Mouse (Mus musculus): ENCODE results near the gene Adam22. TPM values are rescaled to one million over a fixed set of nuclear protein-coding genes. Genes with fewer than 3 reads are reported as not detected.

Adam22 gene
- total RNA-seq (2023) = under 1 TPM in 1 of 2 experiments, not detected in 1; 0.57 TPM

DNA sequence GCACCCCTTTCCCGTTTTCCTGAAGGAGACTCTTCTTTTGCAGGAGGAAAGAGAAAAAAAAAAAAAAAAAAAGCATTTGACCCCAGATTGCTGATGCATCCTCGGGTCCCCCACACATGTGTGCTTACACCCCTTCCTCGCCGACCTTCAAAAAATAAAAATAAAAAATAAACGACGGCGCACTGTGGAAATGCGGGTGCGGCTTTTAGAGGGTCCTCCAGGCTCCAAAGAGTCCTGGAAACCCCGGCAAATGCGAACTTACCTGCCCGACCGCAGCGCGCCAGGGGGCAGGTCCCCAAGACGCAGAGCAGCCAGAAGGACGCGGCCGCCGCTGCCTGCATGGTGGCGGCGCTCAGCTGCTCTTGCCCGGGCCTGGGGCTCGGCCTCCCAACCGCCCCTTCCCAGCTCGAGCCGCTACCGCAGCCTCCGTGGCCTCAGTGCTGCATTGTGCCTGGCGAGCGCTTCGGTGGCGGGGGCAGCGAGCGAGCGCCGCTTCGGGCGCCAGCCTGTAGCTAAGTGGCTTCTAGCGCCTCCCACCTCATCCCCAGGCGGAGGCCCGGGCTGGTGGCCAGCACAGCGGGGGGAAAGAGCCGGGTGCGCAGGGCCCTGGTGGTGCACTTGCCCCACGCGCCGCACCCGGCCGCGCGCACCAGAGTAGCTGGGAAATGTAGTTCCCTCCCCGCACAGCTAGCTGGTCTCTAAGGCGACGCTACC is at the start of gene Adam22:
Adam22 (minus strand) TSS at position 547 of the 714 bp plus-strand sequence.

DNA sequence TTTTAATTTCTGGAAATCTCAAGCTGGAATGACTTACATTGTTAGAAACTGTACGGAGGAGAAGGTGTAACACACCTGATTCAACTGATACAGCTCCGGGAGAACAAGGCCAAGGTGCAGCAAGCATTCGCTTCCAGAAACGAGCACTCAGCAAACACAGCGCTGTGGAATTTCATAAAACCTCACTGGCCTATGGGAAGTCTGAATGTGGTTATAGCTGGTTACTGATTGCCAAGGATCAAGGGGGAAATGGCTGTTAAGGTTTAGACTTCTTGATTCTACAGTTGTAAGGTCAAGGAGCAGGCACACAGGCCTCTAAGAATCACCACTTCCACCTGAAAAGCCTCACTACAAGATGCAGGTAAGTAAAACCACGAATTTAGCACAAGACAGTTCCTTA is 322.1 kb downstream of the Adam22 start, which contains the start of gene Sri:
Sri (plus strand) TSS at position 224 of the 400 bp plus-strand sequence.

Other genes starting within 250 kb of the Adam22 start
- 10 to 100 TPM; 39.9 to 41.8 TPM for gene Dbf4, start 54.6 kb upstream of the Adam22 start, total RNA-seq (2023)
- 1 to 10 TPM; 4.8 to 5.7 TPM for gene Slc25a40, start 54.7 kb upstream of the Adam22 start, total RNA-seq (2023)

Measured in neutrophil, adult 83 days (primary cell).